Mouse (Mus musculus): ENCODE data around the gene Nceh1.

DNA sequence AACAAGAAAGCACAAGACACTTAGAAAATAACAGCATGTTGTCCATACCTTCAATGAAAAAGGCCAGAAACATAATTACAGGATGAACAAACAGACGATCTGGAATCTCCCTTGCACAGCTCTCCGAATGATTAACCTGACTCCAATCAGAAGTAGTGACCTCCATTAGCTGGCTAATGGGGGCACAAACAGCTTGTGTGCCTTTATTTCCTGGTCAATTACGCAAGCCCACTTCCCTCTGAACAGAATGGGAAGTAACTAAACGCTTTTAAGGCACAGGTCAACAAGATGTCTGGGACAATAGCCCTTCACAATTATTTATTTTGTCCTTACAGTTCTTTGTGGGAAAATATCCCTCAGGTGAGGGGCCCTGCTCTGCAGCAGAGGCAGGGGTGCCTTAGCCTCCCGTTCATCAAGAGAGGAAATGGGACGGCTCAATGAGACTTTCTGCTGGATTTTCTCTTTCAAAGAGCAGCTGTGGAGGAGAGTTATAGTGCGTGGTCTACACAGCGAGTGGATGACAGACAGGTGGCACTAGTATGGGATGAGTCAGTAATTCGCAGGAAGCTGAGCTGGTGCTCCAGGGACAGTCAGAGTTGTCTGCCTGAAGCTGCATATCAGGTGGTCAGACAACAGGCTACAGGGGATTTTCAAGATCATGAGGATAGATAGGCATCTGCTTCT is 119.7 kb downstream of the Nceh1 start:
- TF ChIP-seq POLR2A (IDR thresholded peaks at IDR 0.05; ENCODE audit: borderline replicate concordance, extremely low read depth, low read depth, low read length) (no peak), CTCF (IDR thresholded peaks at IDR 0.05; ENCODE audit: insufficient read depth, low read length) (no peak)

Measured in lung, adult 2 months (tissue).